Mouse (Mus musculus) liver, embryonic 14.5 days (tissue): ENCODE measurements around the gene Shank2. TPM values are rescaled to one million over a fixed set of nuclear protein-coding genes. Genes with fewer than 3 reads are reported as not detected.

Experiments used
- ATAC-seq: fragments of 200-750 bp; cut with Nextera tagmentation; 2 replicates; pipeline ENCODE4 v1.8.0; 2017; ENCODE audit warnings: moderate number of reproducible peaks, mild to moderate bottlenecking, moderate library complexity; ENCODE audit not compliant: insufficient read depth
- DNase-seq, 3 experiments: peaks; one replicate each; pipeline ENCODE4 v3.0.0-alpha.2; 2012 to 2013; ENCODE audit warnings: low read depth in 3 of 3, low spot score in 3 of 3
- H3K27ac ChIP-seq: fragments of 300-500 bp; sonication (generic); 2 replicates; pipeline ENCODE4 v1.5.1; 2014; ENCODE audit warnings: moderate library complexity, mild to moderate bottlenecking, control low read depth, inconsistent platforms
- H3K27me3 ChIP-seq: fragments of 300-500 bp; sonication (generic); 2 replicates; pipeline ENCODE4 v1.6.1; 2014; ENCODE audit warnings: mild to moderate bottlenecking, low read length, moderate library complexity; ENCODE audit not compliant: control insufficient read depth, insufficient read depth
- H3K36me3 ChIP-seq: fragments of 300-500 bp; sonication (generic); replicated peaks from 2 replicates; pipeline ENCODE4 v1.6.1; 2014; ENCODE audit warnings: low read depth; ENCODE audit not compliant: control insufficient read depth, insufficient read depth
- H3K4me1 ChIP-seq, 2 experiments: fragments of 200-500 bp in 1 of 2; fragments of 300-500 bp in 1 of 2; sonication (generic) in 1 of 2; replicated peaks; 2 replicates each; pipeline ENCODE4 v1.6.1; 2012 to 2014; ENCODE audit warnings: antibody characterized with exemption in 1 of 2, inconsistent platforms in 1 of 2, low read length in 1 of 2; ENCODE audit not compliant: control insufficient read depth in 2 of 2, insufficient read depth in 2 of 2
- H3K4me2 ChIP-seq: fragments of 300-500 bp; sonication (generic); 2 replicates; pipeline ENCODE4 v1.6.1; 2014; ENCODE audit warnings: low read depth, mild to moderate bottlenecking, control low read depth, moderate library complexity
- H3K4me3 ChIP-seq, 2 experiments: fragments of 200-500 bp in 1 of 2; fragments of 300-500 bp in 1 of 2; sonication (generic) in 1 of 2; 2 replicates each; pipeline ENCODE4 v1.5.1; 2012 to 2014; ENCODE audit warnings: low read depth in 2 of 2, low read length in 2 of 2, mild to moderate bottlenecking in 2 of 2, control low read depth in 1 of 2, inconsistent platforms in 1 of 2, moderate library complexity in 1 of 2; ENCODE audit not compliant: insufficient read depth in 1 of 2
- H3K9ac ChIP-seq: fragments of 300-500 bp; sonication (generic); replicated peaks from 2 replicates; pipeline ENCODE4 v1.6.1; 2014; ENCODE audit warnings: mild to moderate bottlenecking, control low read depth, moderate library complexity
- H3K9me3 ChIP-seq: fragments of 300-500 bp; sonication (generic); 2 replicates; pipeline ENCODE4 v1.6.1; 2016; ENCODE audit warnings: low read length, mixed read lengths; ENCODE audit not compliant: control insufficient read depth
- CTCF ChIP-seq: IDR thresholded peaks from 2 replicates; pipeline ENCODE4 v1.5.1; 2016; ENCODE audit warnings: antibody characterized with exemption, low read depth, control low read depth
- EP300 ChIP-seq: IDR thresholded peaks from 2 replicates; pipeline ENCODE4 v1.6.1; 2016; ENCODE audit warnings: antibody characterized with exemption, low read depth
- WGBS: fragments of 180-500 bp; shearing (Covaris S2); extraction: QIAGEN DNeasy Blood & Tissue Kit; methylation state at CpG from one replicate; pipeline ENCODE4 v1.1.7; 2014; ENCODE audit not compliant: insufficient replicate concordance; 5-methylcytosine and 5-hydroxymethylcytosine counted together
- polyA plus RNA-seq, 2 experiments: library from polyadenylated mRNA; depleted of rRNA in 1 of 2; stranded (reverse) in 1 of 2; unstranded in 1 of 2; fragments of >200 nt; fragmentation: Nextera tagmentation in 1 of 2; extraction: Ambion mirVana in 1 of 2; gene quantifications; 2 replicates each; pipeline versions ENCODE4 v1.2.1 to v1.2.3; 2012 to 2014

Gene Shank2
- polyA plus RNA-seq, 2 experiments, result 0.17 to 0.35 TPM

DNA sequence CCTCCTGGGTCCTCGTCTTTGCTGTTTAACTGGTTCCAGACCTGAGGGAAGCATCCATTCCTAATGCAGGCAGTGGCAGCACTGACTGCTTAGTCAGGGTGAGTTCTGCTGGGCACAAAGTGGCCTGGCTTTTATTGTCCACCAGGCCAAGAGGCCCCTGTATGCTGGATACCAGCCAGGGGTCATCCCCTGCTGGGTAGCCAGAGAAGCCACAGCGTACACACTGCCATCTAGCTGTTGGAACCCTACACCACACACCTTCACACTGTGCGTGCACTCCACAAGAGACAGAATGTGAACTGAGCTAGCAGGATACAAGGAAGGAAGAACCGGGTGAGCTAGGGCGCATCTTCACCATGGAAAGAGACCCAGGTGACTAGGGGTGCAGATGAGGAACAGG lies 233.1 kb downstream of the Shank2 start:
- H3K9ac ChIP-seq, result no peak overlapping the region
- ATAC-seq (no peak), DNase-seq (no peak)
- no peaks in the 10 kb centered on the region for H3K9me3 ChIP-seq
- H3K4me2 ChIP-seq, result no peak overlapping the region
- H3K27me3 ChIP-seq, result no peaks in the 10 kb centered on the region
- no peaks in the 10 kb centered on the region; a peak in 1 of 4 replicates for H3K4me1 ChIP-seq
- no peak overlapping the region for H3K27ac ChIP-seq
- 43% methylated on average over 5 of the region's 5 CpGs for WGBS
- TF ChIP-seq EP300 (no peak), CTCF (peak; percentile 56)
- H3K36me3 ChIP-seq, result no peaks in the 10 kb centered on the region
- no peak overlapping the region for H3K4me3 ChIP-seq

DNA sequence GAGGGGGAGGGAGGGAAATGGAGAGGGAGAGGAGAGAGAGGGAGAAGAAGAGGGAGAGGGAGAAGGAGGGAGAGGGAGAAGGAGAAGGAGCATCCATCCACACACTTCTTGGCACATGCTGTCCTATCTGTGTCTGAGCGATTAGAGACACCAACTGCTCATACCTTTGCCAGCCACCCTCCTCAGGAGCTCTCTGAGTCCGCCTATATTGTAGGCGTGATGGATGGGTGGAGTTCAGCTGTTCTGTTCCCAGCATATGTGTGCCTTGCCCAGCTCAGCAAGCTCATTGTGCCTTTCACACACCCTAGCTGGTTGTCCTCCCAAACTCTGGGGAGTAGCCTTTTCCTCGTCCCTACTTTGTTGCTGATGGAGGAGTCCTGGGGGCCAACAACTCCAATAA lies 233.8 kb downstream of the Shank2 start:
- no peak overlapping the region for H3K4me2 ChIP-seq
- no peaks in the 10 kb centered on the region for H3K9me3 ChIP-seq
- H3K27ac ChIP-seq, result no peak overlapping the region
- H3K9ac ChIP-seq, result no peak overlapping the region
- no peak for TF ChIP-seq EP300
- TF ChIP-seq CTCF, result no peak
- H3K36me3 ChIP-seq, result no peaks in the 10 kb centered on the region
- ATAC-seq, result no peak
- H3K27me3 ChIP-seq, result no peaks in the 10 kb centered on the region
- no peak overlapping the region for H3K4me3 ChIP-seq
- no peak for DNase-seq
- 60% methylated on average over 4 of the region's 4 CpGs for WGBS
- H3K4me1 ChIP-seq, result no peaks in the 10 kb centered on the region; a peak in 1 of 4 replicates

DNA sequence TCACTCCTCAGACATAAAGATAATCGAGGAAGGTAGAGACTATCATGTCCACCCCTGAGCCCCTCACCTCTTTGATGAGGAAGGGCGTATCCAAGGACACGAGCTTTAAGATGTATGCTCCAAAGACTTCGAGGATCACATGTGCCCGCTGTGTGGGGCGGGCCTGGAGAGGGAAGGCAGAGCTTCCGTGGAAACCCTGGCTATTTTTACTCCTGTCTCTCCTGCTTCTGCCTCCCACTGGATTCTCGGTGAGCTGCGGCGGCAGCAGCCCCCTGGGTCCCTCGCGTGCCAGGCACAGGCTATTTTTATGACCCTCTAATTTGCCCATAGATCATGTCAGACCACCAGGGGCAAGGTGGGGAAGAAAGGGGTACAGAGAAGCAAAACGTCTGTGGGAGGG lies 235.1 kb downstream of the Shank2 start:
- no peak for ATAC-seq

DNA sequence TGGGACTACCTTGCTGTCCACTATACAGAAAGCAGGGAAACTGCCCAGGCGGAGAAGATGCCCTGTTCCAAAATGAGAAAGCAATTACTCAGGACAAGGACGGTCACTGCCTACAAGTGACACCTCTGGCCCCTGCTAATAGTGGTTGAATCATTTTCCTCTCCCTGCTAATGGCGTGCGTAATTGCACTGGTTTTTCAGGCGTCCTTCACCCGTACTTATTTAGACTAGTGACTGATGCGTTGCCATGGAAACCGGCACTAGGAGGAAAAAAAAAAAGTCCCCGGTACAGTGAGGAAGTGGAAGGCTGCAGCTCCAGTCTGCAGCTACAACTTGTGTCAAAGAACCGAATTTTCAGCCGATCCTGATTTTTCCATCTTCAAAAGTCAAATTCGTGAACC lies 236.7 kb downstream of the Shank2 start:
- no peak overlapping the region for H3K4me3 ChIP-seq
- WGBS, result 35% methylated on average over 12 of the region's 12 CpGs
- H3K4me1 ChIP-seq, result no peaks in the 10 kb centered on the region; a peak in 1 of 4 replicates
- no peaks in the 10 kb centered on the region for H3K27me3 ChIP-seq
- no peak for TF ChIP-seq CTCF
- TF ChIP-seq EP300, result no peak
- H3K9ac ChIP-seq, result no peak overlapping the region
- H3K9me3 ChIP-seq, result no peaks in the 10 kb centered on the region
- no peak overlapping the region for H3K27ac ChIP-seq
- DNase-seq (no peak), ATAC-seq (no peak)
- no peaks in the 10 kb centered on the region for H3K36me3 ChIP-seq
- no peak overlapping the region for H3K4me2 ChIP-seq

More for the DNA sequence above, 235.1 kb downstream of the Shank2 start:
- no peak for DNase-seq
- no peak overlapping the region for H3K27ac ChIP-seq
- TF ChIP-seq CTCF, result no peak
- TF ChIP-seq EP300, result no peak
- 54% methylated on average over 13 of the region's 13 CpGs for WGBS
- H3K4me2 ChIP-seq, result no peak overlapping the region
- H3K9ac ChIP-seq, result no peak overlapping the region
- H3K36me3 ChIP-seq, result no peaks in the 10 kb centered on the region
- no peaks in the 10 kb centered on the region for H3K9me3 ChIP-seq
- no peaks in the 10 kb centered on the region; a peak in 1 of 4 replicates for H3K4me1 ChIP-seq
- no peak overlapping the region for H3K4me3 ChIP-seq
- no peaks in the 10 kb centered on the region for H3K27me3 ChIP-seq

DNA sequence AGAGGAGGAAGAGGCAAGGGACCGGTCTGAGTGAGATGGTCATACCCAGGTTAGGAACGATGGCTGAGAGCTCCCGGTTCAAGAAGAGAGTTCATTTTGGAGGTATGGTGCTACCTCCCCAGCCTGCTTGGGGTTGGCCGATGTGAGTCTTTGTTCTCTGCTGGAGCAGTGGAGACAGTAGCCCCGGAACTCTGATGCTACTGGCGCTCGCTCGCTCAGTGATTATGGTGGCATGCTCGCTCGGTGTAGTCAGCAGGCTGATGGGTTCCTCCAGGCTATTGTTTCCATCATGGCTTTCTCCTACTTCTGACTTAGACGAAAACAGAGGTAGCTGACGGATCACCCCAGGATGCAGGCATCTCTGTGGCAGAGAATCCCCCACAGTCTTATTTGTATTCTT lies 237.3 kb downstream of the Shank2 start:
- no peak overlapping the region for H3K4me2 ChIP-seq
- WGBS, result 48% methylated on average over 12 of the region's 12 CpGs

More for the DNA sequence above, 237.3 kb downstream of the Shank2 start:
- TF ChIP-seq CTCF, result no peak
- TF ChIP-seq EP300, result no peak
- Histone ChIP-seq H3K9ac (no peak overlapping the region), H3K4me3 (no peak overlapping the region), H3K27me3 (no peaks in the 10 kb centered on the region), H3K9me3 (no peaks in the 10 kb centered on the region), H3K36me3 (no peaks in the 10 kb centered on the region), H3K4me1 (no peaks in the 10 kb centered on the region), H3K27ac (no peak overlapping the region)
- no peak for DNase-seq
- ATAC-seq, result no peak
